Mouse (Mus musculus): ENCODE results near the gene Gbf1. TPM values are rescaled to one million over a fixed set of nuclear protein-coding genes. Genes with fewer than 3 reads are reported as not detected.

The Gbf1 gene
- total and polyA plus RNA-seq, 2 experiments from 2014 or later, result 41.9 to 54.4 TPM

- no peaks in the 10 kb centered on the region for H3K9me3 ChIP-seq (ENCODE audit: low read length)
- no peak for TF ChIP-seq CTCF (IDR thresholded peaks at IDR 0.05; ENCODE audit: low read depth)
- H3K4me1 ChIP-seq (ENCODE audit: insufficient read depth), result no peaks in the 10 kb centered on the region
- no peak overlapping the region for H3K4me3 ChIP-seq (ENCODE audit: low read depth, low read length)
- H3K4me2 ChIP-seq (ENCODE audit: low read depth), result no peak overlapping the region
- 85% methylated on average over 21 of the region's 21 CpGs for WGBS
- peaks cover 7% of the 10 kb centered on the region for H3K27me3 ChIP-seq (ENCODE audit: insufficient read depth, low read length)
- DNase-seq, result no peak
- peaks cover 36% of the 10 kb centered on the region for H3K36me3 ChIP-seq (ENCODE audit: insufficient read depth)
- H3K27ac ChIP-seq (ENCODE audit: low read depth, low read length), result no peak overlapping the region
- H3K9ac ChIP-seq, result no peak overlapping the region
- no peak for ATAC-seq
These were observed 157.5 kb downstream of the Gbf1 start for GRCm38 (mm10) chr19:46309651-46310305.

GRCm38 (mm10) chr19:46310312-46310865, 158.1 kb downstream of the Gbf1 start:
- H3K4me3 ChIP-seq (ENCODE audit: low read depth, low read length), result no peak overlapping the region
- peaks cover 36% of the 10 kb centered on the region for H3K36me3 ChIP-seq (ENCODE audit: insufficient read depth)
- H3K9me3 ChIP-seq (ENCODE audit: low read length), result no peaks in the 10 kb centered on the region
- H3K27ac ChIP-seq (ENCODE audit: low read depth, low read length), result no peak overlapping the region
- ATAC-seq (no peak), DNase-seq (no peak)
- H3K9ac ChIP-seq, result no peak overlapping the region
- no peak overlapping the region for H3K4me2 ChIP-seq (ENCODE audit: low read depth)
- TF ChIP-seq CTCF (IDR thresholded peaks at IDR 0.05; ENCODE audit: low read depth), result no peak
- peaks cover 6% of the 10 kb centered on the region for H3K27me3 ChIP-seq (ENCODE audit: insufficient read depth, low read length)
- 91% methylated on average over 12 of the region's 12 CpGs for WGBS
- no peaks in the 10 kb centered on the region for H3K4me1 ChIP-seq (ENCODE audit: insufficient read depth)

- DNase-seq (no peak), ATAC-seq (no peak)
- no peak overlapping the region for H3K4me2 ChIP-seq (ENCODE audit: low read depth)
- no peak overlapping the region for H3K4me3 ChIP-seq (ENCODE audit: low read depth, low read length)
- peaks cover under 1% of the 10 kb centered on the region; the same call in 1 of the 2 replicates for H3K4me1 ChIP-seq (ENCODE audit: insufficient read depth)
- H3K27ac ChIP-seq (ENCODE audit: low read depth, low read length), result no peak overlapping the region
- 85% methylated on average over 9 of the region's 9 CpGs for WGBS
- TF ChIP-seq CTCF (IDR thresholded peaks at IDR 0.05; ENCODE audit: low read depth), result no peak
- H3K9ac ChIP-seq, result no peak overlapping the region
- no peaks in the 10 kb centered on the region for H3K9me3 ChIP-seq (ENCODE audit: low read length)
- H3K36me3 ChIP-seq (ENCODE audit: insufficient read depth), result peaks cover 36% of the 10 kb centered on the region
- H3K27me3 ChIP-seq (ENCODE audit: insufficient read depth, low read length), result peaks cover 12% of the 10 kb centered on the region; the same call in 1 of the 2 replicates
These were observed 159.0 kb downstream of the Gbf1 start for GRCm38 (mm10) chr19:46311341-46311740.

GRCm38 (mm10) chr19:46312566-46312965, 160.3 kb downstream of the Gbf1 start:
- ATAC-seq (no peak), DNase-seq (no peak)
- Histone ChIP-seq H3K9me3 (ENCODE audit: low read length) (no peaks in the 10 kb centered on the region), H3K4me2 (ENCODE audit: low read depth) (no peak overlapping the region), H3K36me3 (ENCODE audit: insufficient read depth) (peaks cover 36% of the 10 kb centered on the region), H3K27ac (ENCODE audit: low read depth, low read length) (no peak overlapping the region), H3K4me3 (ENCODE audit: low read depth, low read length) (no peak overlapping the region), H3K9ac (no peak overlapping the region), H3K4me1 (ENCODE audit: insufficient read depth) (peaks cover 8% of the 10 kb centered on the region; the same call in 1 of the 2 replicates), H3K27me3 (ENCODE audit: insufficient read depth, low read length) (0 out of 2 replicates have a peak, but pooled peaks cover 17% of the 10 kb centered on the region)
- no peak for TF ChIP-seq CTCF (IDR thresholded peaks at IDR 0.05; ENCODE audit: low read depth)
- 92% methylated on average over 21 of the region's 21 CpGs for WGBS

GRCm38 (mm10) chr19:46313116-46313515, 160.8 kb downstream of the Gbf1 start:
- no peak for DNase-seq
- no peak for TF ChIP-seq CTCF (IDR thresholded peaks at IDR 0.05; ENCODE audit: low read depth)
- H3K9ac ChIP-seq, result no peak overlapping the region
- WGBS, result 86% methylated on average over 9 of the region's 9 CpGs
- ATAC-seq, result no peak
- peaks cover 8% of the 10 kb centered on the region; the same call in 1 of the 2 replicates for H3K4me1 ChIP-seq (ENCODE audit: insufficient read depth)
- H3K27me3 ChIP-seq (ENCODE audit: insufficient read depth, low read length), result 0 out of 2 replicates have a peak, but pooled peaks cover 17% of the 10 kb centered on the region
- H3K9me3 ChIP-seq (ENCODE audit: low read length), result no peaks in the 10 kb centered on the region
- H3K27ac ChIP-seq (ENCODE audit: low read depth, low read length), result no peak overlapping the region
- H3K4me2 ChIP-seq (ENCODE audit: low read depth), result no peak overlapping the region
- peaks cover 36% of the 10 kb centered on the region for H3K36me3 ChIP-seq (ENCODE audit: insufficient read depth)
- no peak overlapping the region for H3K4me3 ChIP-seq (ENCODE audit: low read depth, low read length)

GRCm38 (mm10) chr19:46313591-46313990, 161.3 kb downstream of the Gbf1 start:
- no peak for ATAC-seq
- H3K9ac ChIP-seq, result no peak overlapping the region
- no peak overlapping the region for H3K27ac ChIP-seq (ENCODE audit: low read depth, low read length)
- H3K9me3 ChIP-seq (ENCODE audit: low read length), result no peaks in the 10 kb centered on the region
- WGBS, result 73% methylated on average over 6 of the region's 6 CpGs
- H3K4me2 ChIP-seq (ENCODE audit: low read depth), result no peak overlapping the region
- no peak for TF ChIP-seq CTCF (IDR thresholded peaks at IDR 0.05; ENCODE audit: low read depth)
- H3K4me3 ChIP-seq (ENCODE audit: low read depth, low read length), result no peak overlapping the region
- DNase-seq, result no peak
- H3K4me1 ChIP-seq (ENCODE audit: insufficient read depth), result peaks cover 12% of the 10 kb centered on the region
- 0 out of 2 replicates have a peak, but pooled peaks cover 17% of the 10 kb centered on the region for H3K27me3 ChIP-seq (ENCODE audit: insufficient read depth, low read length)
- H3K36me3 ChIP-seq (ENCODE audit: insufficient read depth), result peaks cover 36% of the 10 kb centered on the region

GRCm38 (mm10) chr19:46314151-46314601, 161.9 kb downstream of the Gbf1 start:
- no peak overlapping the region for H3K4me3 ChIP-seq (ENCODE audit: low read depth, low read length)
- H3K4me2 ChIP-seq (ENCODE audit: low read depth), result no peak overlapping the region
- DNase-seq, result no peak
- WGBS, result 19% methylated on average over 18 of the region's 18 CpGs
- H3K27ac ChIP-seq (ENCODE audit: low read depth, low read length), result no peak overlapping the region
- H3K36me3 ChIP-seq (ENCODE audit: insufficient read depth), result peaks cover 36% of the 10 kb centered on the region
- no peak for ATAC-seq
- 0 out of 2 replicates have a peak, but pooled peaks cover 17% of the 10 kb centered on the region for H3K27me3 ChIP-seq (ENCODE audit: insufficient read depth, low read length)
- peaks cover 16% of the 10 kb centered on the region for H3K4me1 ChIP-seq (ENCODE audit: insufficient read depth)
- H3K9me3 ChIP-seq (ENCODE audit: low read length), result no peaks in the 10 kb centered on the region
- TF ChIP-seq CTCF (IDR thresholded peaks at IDR 0.05; ENCODE audit: low read depth), result no peak
- H3K9ac ChIP-seq, result no peak overlapping the region
